Mouse (Mus musculus) spleen, postnatal 4 days (tissue): ENCODE data around the gene Fmod.

Source experiments
- DNase-seq, 2 experiments: peaks; one replicate each; pipeline ENCODE4 v3.0.0; 2022; ENCODE audit warnings: low spot score in 2 of 2

Fmod gene

DNA sequence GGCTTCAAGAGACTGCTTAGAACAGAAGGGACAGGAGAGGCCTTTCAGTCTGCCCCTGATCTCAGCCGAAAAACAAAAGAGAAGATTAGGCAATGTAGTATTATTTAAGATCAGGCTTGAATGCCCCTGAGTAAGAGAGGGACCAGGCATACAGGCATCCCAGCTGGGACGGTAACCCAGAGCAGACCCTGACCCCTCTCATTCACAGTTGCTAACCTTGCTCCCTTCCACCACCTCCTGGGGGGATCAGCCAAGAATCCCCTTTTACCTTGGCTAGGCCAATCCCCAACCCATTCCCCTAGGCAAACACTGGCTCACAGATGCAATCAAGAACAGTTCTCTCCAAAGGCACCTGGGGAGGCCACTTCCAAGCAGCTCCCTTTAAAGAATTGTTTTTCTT, 39.7 kb downstream of the Fmod start:
- DNase-seq: no peak

DNA sequence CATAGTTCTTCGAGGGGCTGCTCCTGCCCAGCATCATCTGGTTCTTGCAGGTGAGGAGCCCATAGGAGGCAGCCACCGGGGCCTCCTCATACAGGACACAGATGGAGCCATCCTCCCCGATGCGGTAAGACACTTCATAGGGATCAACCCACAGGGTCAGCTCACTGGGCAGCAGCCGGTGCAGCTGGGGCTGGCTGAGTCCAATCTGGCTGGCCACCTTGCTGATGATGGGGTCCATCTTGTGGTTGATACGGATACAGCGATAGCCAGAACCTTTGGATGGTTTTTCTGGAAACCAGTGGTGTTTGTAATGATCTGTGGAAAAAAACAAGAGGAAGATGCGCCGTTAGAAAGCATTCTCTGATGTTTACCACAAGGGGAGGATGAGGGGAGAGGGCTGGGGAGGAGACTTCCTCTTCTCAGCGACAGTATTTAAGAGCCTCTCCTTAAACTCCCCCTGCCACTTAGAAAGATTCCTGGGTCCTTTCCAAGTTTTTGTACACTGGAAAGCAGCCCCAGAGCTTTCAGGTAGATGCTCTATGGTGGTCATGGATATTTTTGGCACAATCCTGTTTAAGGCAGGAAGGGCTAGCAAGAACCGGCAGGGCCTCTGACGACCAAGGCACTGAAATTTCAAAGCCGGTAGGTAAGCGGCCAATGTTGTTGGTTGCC, 40.5 kb downstream of the Fmod start:
- peak; percentile 56 to 77 for DNase-seq

DNA sequence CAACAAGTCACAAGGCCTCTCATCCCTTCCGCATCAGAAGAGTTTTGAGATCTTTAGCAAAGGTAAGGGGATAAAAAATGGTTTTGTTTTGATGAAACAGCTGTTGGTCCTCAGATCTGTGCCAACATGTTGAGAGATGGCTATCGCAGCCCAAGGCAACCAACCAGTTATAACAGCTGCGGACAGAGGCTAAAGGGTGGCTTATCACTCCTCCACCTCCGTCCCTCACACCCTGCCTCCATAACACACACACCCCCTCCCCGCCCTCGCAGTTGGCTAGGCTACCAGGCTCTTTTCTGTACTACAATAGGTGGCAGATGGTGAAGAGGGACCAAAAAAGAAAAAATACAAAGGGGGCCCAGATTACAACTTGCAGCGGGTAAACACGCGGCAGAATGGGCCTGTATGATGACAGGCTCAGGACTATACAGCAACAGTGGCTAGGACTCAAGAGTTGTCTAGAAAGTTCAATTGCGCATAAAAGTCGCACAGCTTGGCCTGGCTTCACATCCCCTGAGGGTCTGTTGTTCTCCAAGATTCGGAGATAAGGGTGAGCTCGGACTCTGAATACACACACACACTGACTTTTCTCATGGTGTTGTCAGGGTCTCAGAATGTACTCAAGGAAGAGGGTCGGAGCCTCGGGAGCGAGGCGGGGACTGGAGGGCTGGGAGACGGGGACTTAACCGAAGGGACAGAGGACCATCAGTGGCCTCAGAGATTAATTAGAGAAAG, 41.2 kb downstream of the Fmod start:
- peak; percentile 75 to 80 for DNase-seq

DNA sequence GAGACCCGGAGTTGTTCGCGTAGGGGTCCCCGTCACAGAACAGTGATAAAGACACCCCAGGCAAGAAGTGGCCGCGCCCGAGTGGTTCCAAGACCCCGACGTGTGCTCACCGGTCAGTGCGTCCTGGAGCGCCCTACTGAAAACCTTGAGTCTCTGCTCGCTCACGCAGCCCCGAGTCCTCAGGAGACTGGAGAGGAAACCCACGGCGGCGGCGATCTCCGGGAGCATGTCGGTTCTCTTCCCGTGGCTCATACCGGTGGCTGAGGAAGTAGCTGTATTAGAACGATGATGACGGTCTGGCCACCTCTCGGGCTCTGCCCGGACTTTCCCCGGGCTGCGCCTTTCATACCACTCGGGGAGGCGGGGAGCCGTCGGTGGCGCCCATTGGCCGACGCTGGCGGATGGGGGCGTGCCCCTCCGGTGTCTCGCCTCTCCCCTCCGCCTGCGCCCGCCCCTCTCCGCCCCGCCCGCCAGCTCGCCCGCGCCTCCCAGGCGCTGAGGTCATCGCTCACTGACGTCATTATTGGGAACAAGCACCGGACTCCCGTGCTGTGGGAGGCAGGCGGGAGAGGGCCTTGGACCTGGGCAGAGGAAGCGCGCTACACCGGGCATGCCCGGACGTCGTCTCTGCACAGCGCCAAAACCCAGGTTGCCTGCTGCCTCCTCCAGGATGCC, 41.9 kb downstream of the Fmod start, which contains the start of gene Btg2:
Gene Btg2, minus strand, starts transcription at position 319 of the 675 bp plus-strand sequence.
- DNase-seq: peak; percentile 98 to 99

DNA sequence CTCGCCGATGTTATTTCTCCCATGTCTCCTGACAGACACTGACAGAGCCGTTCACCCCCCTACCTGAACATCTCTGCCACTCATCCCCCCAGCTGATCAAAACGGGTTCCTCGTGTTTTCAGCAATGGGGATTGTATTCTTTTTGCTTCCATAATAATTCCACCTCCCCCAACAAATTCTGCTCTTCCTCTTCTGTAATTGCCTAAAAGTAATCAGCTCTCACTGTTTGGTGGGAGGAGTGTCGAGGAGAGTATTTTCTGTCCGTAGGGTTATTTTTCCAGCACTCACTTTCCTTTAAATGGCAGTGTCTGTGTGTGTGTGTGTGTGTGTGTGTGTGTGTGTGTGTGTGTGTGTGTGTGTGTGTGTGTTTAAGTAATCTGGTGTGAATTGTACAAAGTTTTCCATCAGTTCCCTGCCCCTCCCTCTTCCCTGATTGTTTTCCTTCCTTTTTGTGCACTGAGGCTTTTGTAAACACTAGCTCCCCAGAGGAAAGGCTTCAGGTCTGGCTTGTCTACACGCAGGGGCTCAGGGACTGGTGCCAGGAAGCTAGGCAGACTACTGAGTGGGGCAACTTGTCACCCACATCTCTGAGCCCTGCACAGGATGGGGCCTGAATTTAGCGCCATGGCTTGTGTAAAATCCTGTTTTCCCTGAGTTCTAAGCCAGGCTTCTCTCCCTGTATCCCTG, 42.6 kb downstream of the Fmod start:
- DNase-seq: peak in 1 of 2 experiments; percentile 24

DNA sequence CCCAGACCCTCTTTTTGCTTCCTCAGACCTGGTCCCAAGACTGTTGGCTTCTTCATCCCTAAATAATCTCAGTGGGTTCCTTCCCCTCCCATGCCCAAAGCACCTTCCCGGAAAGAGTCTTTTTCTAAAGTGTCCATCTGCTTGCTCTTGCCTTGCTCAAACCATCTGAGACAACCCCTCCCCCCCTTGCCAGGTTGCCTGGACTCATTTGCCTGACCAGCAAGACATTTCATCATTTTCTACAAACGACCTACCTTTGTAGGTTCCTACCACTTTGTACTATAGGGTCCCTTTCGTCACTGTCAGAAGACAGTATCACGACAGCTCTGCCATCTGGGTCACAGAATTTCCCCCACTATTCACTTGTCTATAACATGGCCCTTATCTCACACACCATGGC, 43.4 kb downstream of the Fmod start:
- DNase-seq: no peak

DNA sequence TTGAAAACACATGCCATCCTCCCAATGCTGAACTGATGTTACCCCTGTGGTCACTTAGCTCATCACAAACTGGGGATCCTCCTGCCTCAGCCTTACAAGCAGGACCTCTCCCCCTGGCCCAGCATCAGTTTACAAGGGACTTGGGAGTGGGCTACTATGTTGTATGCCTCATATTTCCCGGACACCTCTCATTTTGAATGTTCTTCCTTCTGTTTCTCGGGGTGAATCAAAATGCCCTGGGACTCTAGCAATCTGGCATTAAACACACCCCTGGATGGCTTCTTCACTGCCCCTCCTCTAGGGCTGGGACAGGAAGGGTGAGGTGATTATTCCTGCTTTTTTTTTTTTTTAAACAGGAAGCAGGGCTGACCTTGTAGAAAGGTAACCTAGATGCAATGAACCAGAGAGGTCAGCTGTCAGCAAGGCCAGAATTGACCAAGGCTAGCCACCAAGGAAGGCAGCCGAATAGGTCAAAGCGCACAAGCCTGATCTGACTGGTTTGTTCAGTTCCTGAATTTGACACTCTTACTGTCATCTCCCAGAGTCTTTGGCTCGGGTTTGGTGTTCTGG, 43.9 kb downstream of the Fmod start:
- no peak for DNase-seq

DNA sequence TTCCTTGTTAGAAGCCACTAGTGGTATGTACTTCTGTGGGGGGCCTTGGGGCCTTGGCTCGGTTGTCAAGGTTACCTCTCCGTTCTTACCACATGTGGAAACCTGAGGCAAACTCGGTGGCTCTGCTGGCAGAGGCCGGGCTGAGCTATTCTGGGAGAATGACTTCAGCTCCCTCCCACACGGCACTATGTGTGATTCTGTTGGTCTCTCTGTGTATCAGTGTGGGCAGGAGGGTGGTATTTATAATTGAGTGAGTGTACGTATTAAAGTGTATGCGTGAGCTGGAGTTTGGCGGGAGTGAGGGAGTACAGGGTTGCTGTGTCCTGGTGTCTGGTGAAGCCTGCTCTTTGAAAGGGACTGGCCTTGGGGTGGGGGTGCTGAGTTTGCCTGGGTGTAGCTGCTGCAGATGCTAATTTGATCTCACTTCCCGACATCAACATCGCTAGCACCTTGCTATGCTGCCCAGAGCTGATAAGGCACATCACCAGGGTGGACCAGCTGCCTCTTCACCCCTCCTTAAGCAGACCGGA, 46.0 kb downstream of the Fmod start:
- peak; percentile 54 to 75 for DNase-seq

DNA sequence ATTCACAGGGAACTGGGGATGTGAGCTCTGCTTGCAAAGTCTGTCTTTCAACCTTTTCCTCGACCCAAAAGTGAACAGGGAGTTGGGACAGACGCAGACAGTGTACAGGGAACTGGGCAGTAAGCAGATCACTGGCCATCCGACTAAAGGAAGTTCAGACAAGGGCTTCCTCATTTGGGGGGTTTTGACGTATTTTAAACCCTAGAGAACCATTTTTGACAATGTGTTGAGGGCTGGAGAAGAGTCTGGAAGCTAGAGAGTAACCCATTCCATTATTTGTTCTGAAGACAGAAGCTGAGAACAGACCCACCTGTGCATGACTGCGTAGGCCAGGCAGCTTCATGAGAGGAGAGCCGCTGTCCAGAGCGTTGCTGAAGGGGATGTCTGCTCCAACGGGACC, 46.6 kb downstream of the Fmod start:
- no peak for DNase-seq

DNA sequence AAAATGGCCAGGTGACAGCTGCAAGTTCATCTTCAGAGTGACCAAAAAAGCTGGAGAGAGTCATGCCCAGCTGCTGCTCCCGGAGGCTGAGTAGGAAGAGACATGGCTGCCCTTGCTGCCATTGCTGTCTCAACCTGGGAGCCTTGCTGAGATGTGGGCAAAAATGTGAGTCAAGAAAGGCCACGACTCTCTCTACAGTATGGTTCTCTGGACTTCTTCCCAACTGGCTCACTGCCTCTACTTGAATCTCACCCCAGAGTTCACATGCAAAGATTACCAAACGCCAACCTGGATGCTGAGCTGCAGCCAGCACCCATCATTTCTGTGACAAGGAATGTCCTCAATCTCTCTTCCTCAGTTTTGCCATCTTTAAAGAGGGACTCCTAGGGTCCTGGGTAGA, 47.1 kb downstream of the Fmod start:
- no peak for DNase-seq

DNA sequence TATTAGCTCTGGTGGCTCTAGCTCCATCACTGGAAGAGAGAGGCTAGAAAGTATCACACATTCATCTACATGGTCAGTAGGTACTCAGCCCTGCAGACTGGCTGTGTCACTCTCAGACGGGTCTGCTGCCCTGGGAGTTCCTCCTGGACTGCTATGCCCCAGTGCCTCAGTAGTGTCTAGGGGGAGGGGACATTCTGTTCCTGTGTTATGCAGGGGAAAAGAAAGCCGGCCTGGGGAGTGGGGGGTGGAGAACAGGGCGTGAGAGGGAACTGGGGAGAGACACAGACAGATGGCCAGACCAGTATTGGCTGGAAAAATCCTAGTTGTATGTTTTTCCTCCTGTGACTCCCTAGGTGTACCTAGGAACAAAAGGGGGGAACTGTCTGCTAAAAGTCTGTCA, 49.0 kb downstream of the Fmod start:
- DNase-seq: no peak

DNA sequence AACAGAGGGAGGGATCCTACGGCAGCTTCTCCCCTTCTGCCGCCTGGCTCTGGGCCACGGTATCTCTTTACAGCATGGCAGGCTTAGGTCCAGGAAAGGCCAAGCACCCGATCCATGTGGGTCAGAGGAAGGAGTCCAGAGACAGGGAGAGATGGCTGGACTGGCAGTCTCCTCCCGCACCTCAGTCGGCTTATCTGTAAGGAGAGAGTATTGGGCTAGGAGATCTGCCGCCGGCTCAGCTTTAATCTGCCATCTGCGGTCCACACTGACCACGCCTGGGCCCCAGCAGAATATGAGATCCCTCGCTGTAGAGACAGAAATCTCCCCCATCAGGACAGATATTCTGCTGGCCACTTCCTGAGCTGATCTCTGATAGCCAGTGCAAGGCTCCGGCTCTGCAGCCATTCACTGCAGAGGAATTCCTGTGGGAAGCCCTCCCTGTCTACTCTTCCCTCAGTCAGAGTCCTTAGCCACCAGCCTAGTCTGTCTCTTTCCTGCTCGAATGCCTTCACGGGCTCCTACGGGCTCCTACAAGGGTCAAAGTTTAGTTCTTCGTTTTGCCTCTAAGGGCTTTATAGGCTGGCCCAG, 49.9 kb downstream of the Fmod start:
- no peak for DNase-seq

DNA sequence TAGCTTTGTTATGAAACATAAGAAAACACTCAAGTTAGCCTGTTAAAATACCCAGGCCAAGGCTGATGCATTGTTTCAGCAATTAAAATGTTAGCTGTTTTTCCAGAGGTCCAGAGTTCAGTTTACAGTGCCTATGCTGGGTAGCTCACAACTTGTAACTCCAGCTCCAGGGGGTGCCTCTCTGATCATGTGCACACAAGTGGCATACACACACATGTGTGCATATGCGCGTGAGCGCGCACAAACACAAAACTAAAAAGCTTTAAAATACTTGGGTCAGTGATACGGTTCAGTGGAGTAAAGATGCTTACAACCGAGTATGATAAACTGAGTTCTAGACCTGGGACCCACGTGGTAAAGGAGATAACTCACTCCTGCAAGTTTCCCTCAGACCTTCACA, 52.0 kb downstream of the Fmod start:
- no peak for DNase-seq

DNA sequence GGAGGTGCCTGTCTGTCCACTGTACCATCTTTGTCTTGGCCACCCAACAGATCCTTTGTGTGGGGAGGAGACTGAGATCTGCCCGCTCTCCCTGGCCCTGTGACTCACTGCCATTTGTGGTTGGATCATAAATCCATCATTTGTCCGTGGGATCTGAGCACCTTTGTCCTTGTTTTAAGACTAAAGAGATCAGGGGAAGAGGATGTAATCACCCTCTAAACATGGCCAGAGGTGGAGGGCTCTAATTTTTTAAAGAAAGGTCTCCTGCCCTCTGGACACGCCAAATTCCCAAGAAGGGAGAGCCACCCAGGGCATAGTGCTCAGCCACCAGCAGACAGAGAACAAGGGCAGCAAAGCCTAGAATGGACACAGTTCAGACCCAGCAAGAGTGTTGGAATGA, 54.8 kb downstream of the Fmod start:
- DNase-seq: no peak

DNA sequence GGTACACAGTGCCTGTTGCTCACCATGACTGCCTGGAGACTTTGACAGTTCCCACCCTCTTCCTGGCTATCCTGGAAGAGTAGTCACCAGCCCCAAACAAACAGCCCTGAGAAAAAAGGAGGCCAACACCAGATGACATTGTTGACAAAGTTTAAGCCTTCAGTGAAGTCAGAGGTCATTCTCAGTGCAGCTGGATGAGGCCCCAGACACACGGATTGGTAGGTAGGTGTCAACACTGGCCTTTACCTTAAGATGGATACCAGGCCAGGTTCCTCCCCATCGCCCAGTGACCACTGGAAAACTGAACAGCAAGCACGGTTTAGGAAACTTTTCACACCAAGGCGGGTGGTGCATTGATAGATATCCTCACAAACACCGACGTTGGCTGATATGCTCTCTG, 55.3 kb downstream of the Fmod start:
- DNase-seq: no peak

DNA sequence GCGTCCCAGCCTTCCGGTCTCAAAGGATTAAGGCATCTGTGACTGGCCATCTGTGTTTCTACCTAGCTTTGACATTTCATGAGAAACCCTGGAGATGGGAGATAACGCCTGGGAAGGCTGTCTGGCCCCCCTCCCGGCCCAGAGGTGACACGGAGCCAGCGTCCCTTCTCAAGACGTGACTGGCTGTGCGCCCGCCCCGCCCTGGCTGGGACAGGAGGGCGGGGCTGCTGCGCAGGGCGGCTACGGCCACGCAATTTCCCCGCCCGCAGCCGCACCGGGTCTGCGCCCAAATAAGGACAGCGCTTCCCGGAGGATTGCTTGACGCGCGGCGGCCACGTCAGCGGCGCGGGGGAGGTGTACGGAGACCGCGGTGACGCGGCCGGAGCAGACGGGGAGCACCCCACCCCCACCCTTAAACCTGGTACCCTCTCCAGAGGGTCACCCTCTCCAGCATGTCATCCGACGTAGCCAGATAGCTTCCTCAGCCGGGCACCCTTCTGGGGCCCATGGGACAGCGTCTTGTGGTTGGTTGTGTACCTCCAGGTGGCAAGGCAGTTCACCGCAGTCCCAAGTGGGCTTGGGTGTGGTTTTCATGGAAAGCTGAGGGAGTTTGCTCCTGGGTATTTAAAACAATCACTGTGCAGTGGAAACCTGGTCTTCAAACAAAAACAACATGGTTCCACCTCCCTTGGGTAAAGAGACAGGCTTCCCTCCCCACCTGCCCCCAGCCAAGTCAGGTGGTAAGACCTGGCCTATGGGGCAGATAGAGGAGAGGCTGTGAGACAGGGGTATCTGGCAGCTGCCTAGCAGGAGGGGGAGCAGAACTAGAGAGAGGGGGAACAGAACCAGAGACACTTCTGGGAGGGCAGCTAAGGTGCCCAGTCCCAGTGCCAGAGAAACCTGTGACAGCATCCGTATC, 56.1 kb downstream of the Fmod start:
- peak; percentile 92 to 95 for DNase-seq

DNA sequence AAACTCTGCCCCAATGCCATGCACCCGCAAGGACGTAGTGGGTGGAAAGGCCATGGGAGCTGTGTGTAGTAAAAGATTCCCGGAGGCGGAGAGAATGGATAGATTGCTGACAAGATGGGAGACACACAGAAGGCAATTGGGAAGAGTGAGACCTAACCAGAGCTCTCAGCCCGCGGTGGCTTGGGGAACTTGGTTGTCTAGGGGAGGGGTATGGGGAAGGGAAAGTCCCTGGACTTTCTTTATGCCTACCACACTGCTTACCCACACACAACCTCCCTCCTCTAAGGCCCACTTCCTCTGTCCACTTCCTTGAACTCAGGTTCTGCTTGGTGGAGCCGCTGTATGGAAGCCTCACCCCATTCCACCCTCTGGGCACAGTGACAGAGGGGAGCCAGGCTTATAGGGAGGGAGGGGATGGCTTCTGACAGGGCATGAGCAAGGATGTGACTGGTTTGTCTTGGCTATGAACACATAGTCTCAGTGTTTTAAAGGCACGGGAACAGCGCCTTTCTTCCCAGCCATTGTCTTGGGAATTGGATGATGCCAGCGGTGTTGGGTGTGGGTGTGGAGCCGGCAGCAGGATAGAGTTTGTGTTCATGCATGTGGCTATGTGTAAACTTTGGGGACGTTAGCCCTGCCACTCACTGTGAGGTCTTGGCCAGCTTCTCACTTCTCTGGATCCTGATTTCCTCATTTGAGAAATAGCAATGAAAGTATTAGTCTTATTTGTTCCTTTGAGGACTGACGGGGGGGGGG, 56.9 kb downstream of the Fmod start:
- peak; percentile 49 to 81 for DNase-seq

DNA sequence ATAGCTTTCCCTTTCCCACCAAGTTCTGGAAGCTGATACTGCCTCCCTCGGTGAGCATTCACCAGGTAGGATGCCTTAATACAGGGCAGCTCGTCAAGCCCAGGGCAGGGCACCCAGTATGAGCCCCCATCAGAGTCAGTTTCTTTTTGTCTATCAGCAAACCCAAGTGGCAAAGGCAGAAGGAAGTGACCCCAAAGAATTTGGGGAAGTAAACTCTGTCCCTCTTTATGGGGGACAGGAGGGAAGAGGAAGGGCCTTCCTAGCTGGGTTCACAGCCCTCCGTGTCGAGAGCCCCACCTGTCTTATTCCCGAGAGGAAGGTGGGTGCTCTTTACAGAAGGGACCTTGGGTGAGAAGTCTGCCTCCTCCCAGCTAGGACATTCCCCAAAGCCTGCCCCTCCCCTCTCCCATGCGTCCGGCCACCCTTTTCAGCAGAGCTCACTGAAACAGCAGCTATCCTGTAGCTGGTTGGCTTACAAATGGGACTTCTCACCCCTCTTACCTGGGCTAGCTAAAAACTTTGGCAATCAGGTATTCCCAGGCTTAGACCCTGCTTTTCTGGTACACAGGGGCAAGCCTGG, 58.1 kb downstream of the Fmod start:
- DNase-seq: peak in 1 of 2 experiments; percentile 70

DNA sequence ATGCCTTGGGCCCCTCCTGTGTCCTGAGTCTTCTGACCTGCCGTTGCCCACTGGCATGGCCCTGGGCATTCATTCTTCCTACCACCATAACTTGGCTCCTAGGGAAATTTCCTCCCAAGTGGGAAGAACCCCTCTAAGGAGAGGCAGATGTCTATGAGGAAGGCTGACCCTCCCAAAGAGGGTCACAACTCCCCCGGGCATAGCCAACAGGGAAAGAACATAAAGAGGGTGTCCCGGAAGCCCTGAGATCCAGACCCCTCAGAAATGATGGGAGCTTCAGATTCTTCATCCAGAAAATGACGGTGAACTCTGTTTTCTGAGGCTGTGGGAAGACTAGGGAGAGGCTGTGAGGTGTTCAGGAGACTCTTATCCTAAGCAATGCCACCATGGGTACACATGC, 58.7 kb downstream of the Fmod start:
- no peak for DNase-seq
